Mouse (Mus musculus): ENCODE measurements at regions not wholly inside any gene's neighbourhood (a gene's known extent, or its start where the extent isn't known, plus 50 kb on each side); places are given as distances from the start of the nearest gene placed in this dataset.

DNA sequence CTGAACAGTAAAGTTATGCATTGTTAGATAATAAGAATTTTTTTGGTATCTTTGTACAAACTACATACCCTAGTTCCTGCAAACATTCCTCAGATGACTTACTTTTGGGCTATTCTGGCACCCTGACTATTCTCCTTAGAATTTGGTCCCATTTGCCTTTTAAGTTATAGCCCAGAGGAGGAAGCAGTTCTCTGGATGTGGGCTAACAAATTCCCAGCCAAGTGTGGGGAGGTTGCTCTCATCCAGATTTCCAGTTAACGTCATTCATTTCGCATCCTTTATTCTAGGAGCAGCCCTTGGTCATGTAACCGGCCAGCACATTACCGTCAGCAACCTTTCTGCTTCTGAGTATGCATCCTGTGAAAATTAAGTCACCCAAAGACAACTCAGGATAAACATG is 107.9 kb downstream of the Mab21l3 start:
- TF ChIP-seq POLR2A (IDR thresholded peaks at IDR 0.05; ENCODE audit: borderline replicate concordance, extremely low read depth, insufficient read depth, insufficient read length, poor library complexity, severe bottlenecking) (no peak), CTCF (IDR thresholded peaks at IDR 0.05; ENCODE audit: borderline replicate concordance, extremely low read depth, insufficient read depth, insufficient read length) (no peak)

Data from brain, embryonic 14.5 days (tissue).